Mouse (Mus musculus) gastrocnemius, postnatal 10 days (tissue): ENCODE measurements around the gene Ubxn6. TPM values are rescaled to one million over a fixed set of nuclear protein-coding genes. Genes with fewer than 3 reads are reported as not detected.
A peak's percentile ranks its signal among the peaks of the same experiment; 100 is the strongest.
"Not testable (repeated sequence)": the region's sequence is repeated elsewhere in the genome, so short reads cannot be mapped to it uniquely, and the experiment has no call there.

Source experiments
- DNase-seq: peaks from one replicate; pipeline ENCODE4 v3.0.0; 2021; ENCODE audit warnings: mixed read lengths
- long read RNA-seq, 2 experiments: library from polyadenylated mRNA; stranded (forward); transcript quantifications; one replicate each; pipeline ENCODE4 v2.0.0; 2021
- total RNA-seq, 2 experiments: library from RNA; stranded (reverse); gene quantifications; 2 replicates each; pipeline ENCODE4 v1.2.3; 2021

Ubxn6 gene
- 10 to 100 TPM; 37.8 to 39.0 TPM for total RNA-seq
- long read RNA-seq, experiment 1, transcript Ubxn6-201 (11 exons, 2,949 nt), result major isoform, 82 of 88 reads
- long read RNA-seq, experiment 1, partial matches to known transcripts, result 1 of 88 reads
- long read RNA-seq, experiment 1, other reads (novel, unspliced or antisense), result 5 of 88 reads
- long read RNA-seq, experiment 2, transcript Ubxn6-201 (11 exons, 2,949 nt), result major isoform, 81 of 87 reads
- long read RNA-seq, experiment 2, partial matches to known transcripts, result 2 of 87 reads
- long read RNA-seq, experiment 2, other reads (novel, unspliced or antisense), result 4 of 87 reads

DNA sequence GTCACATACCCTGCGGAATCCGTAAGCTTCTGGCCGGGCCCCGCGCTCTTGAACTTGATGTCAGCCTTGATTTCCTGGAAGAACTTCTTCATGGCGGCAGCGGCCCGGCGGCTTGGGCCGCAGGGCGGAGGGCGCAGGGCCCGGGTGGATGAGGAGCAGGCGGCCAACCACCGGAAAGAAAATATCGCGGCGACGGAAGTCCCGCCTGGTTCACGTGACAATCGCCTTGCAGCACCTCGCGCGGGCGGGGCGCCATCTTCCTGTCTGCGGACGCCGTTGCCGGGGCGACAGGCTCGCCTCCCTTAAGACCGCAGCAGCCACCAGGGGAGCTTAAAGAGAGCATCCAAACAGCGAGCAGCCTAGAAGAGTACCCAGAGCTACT lies at the start of gene Ubxn6:
Gene Ubxn6 (minus strand): TSS at position 202 of the 382 bp plus-strand sequence.
- DNase-seq, result peak; percentile 99

GRCm38 (mm10) chr17:56123681-56124340 lies 49.0 kb upstream of the Ubxn6 start:
- DNase-seq, result no peak

- DNase-seq, result no peak
These were observed 48.3 kb upstream of the Ubxn6 start for GRCm38 (mm10) chr17:56123161-56123560.

DNA sequence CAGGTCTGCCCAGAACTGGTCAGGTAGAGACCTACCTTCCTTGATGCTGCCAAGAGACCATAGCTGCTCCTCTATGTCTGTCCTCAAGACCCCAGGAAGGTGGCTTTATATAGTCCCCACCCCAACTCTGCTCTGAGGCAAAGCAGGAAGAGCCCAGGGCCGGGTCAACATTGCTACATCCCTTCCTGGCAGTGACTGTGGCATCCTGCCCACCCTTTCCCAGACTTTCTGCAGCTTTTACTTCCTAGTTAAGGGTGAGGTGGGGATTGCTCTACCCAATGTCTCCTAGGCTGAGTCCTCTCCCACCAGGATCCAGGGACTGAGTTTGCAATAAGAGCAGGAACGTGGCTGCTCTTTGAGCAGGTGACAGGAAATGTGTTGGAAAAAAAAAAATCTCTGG lies 47.0 kb upstream of the Ubxn6 start, which contains the start of gene Lrg1:
Gene Lrg1 (minus strand): TSS at position 176 of the 400 bp plus-strand sequence.
- DNase-seq, result no peak

DNA sequence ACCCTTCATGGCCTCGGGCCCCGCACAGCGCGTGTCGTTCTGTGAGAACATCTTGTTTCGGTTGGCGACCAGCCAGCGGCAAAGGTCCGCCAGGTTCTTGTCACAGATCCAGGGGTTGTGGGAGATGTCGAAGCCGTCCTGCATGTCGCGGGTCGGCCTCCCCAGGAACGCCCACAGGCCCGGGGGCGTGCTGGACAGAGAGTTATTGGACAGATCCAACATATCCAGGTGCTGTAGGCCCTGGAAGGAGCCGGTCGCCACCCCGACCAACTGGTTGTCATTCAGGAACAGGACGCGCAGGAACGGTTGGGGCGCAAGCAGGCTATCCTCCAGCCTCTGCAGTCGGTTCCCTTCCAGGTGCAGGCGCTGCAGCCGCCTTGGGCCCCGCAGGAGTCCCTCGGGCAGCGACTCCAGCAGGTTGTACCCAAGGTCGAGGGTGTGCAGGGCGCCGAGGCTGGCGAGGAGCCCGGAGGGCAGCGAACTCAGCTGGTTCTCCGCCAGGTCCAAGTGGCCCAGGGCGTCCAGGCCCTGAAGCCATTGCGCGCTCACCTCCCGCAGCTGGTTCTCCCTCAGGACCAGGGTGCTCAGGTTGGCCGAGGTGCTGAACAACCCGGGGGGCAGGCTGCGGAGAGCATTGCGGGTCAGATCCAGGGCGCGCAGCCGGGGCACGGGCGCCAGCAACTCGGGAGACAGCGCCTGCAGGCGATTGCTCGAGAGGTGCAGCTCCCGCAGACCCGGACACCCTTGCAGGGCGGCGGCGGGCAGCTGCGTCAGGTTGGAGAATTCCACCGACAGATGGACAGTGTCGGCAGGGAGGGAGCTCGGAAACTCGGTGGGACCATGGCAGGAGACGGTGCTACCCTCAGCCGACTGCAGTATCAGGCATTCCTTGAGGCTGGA lies 45.4 kb upstream of the Ubxn6 start:
- no peak for DNase-seq

DNA sequence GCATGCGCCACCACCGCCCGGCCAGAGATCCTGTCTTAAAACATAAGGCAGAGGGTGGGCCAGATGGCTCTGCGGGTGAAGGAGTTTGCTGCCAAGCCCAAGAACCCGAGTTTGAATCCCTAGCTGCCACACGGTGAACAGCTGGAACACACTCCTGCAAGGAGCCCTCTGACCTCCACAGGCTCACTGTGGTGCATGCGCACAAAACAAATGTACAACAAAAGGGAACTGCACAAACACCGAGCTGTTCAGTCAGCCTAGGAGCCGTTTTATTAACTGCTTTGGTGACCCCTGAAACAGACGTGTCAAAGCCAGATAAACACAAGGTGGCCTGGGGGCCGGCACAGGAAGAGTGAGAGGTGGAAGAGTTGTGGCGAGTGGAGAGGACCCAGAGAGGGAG lies 44.6 kb upstream of the Ubxn6 start:
- no peak for DNase-seq

DNA sequence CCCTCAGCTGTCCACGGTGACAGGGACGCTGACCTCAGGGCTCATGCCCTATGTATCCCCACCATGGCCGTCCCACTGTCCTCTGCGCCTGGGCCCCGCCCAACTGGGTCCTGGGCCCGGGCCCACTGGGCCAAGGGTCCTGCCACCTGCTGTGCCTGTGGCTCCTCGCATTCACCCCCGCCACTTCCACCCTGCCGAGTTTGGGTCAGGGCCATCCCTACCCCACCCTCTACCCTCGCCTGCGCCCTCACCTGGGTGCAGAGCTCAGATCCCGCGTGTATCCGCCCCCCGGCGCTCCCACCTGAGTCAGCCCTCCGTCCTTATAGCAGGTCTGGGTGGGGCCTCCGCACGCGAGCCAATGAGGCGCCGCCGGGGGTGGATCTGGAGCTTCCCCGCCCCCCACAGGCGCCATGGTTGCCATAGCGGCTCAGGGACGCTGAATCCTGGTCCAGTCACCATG lies 42.5 kb upstream of the Ubxn6 start, which contains the start of gene Plin5:
Gene Plin5 (minus strand): TSS at position 346 of the 460 bp plus-strand sequence.
- DNase-seq, result peak; percentile 71

- no peak for DNase-seq
These were observed 41.4 kb upstream of the Ubxn6 start for GRCm38 (mm10) chr17:56116193-56116592.

DNA sequence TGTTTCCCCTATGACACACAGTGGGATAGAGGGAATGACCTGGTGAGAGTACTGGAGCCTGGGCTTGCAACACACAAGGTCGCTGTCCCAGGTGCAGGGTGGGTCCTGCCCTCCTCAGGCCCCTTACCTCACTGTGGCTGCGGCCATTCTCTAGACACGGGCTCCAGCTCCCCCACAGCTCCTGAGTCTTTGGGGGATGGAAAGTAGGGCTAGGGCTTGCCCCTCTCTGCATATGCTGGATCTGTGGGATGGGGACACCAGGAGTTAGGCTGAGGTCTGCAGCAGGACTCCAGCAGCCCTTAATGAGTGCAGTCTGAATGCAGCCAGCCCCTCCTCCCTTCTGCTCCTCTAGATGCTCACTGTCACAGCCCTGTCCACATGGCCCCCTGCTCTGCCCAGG lies 37.9 kb upstream of the Ubxn6 start:
- no peak for DNase-seq

DNA sequence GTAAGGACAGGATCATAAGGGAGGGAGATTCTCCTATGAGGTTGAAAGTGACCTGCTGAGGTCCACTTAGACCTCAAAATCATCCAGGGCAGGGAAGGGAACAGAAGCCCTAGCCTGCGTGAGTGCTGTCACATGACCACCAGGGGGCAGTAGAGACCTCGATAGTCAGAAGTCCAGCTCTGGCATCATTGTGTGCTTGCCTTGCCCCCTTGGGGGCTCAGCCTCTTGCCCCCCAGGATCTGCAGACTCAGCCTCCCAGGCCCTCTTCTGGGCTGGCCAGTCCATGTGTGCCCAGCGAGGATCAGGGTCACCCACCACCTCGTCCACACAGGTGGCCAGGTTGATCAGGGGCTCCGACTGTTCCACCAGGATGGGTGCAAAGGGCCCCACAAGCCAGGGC lies 37.0 kb upstream of the Ubxn6 start:
- peak; percentile 73 for DNase-seq

DNA sequence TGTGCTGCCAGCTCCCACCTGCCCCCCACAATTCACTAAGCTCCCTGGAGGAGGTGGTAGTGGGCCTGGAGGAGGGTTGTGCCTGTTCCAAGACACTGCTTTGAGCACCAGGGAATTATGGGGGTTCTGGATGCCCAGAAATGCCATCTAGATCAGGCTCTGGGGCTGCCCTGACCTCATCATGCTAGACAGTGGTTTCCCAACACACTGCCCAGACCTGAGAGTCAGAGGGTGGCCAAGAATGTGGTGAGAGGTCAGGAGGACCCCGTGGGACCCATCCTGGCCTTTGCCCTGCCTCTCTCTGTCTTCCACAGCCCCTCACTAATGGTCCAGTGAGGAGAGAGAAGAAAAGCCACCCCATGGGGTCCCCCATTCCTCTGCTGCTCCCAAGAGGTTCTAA lies 36.2 kb upstream of the Ubxn6 start:
- no peak for DNase-seq

GRCm38 (mm10) chr17:56110571-56110970 lies 35.7 kb upstream of the Ubxn6 start:
- no peak for DNase-seq

- peak; percentile 66 for DNase-seq
These were observed 34.6 kb upstream of the Ubxn6 start, which contains the start of gene Plin4 for GRCm38 (mm10) chr17:56109219-56110051. Gene Plin4, minus strand, starts transcription at chr17:56109803.

DNA sequence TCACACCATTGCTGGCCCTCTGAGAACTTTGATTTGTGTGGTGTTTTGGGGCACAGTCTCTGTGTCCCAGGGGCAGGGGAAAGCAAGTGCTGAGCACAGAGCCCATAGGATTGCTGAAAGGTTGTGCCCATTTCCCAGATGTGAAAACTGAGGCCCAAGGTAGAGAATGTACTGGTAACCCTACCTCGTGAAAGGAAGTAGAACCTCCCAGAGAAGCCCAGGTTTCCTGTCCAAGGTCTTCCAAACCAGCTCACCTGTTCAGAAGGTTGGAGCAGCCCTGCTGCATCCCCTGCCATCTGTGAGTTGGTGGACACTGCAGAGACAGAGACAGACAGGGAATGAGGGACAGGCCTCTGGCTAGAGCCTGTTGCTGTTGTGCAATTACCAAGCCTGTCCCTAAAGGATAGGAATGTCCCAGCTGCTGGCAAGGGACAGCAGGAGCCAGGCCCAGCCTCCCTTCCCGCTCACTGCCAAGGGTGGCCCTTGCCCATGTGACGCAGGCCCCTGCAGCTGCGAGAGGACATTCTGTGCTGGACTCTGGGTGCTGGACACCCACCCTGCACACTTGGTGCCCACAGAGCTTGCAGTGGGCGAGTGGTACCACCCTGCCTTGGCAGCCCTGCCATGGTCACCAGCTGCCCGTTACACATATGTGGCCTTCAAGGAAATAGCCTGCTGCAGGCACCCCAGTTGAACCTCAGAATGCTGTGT lies 33.7 kb upstream of the Ubxn6 start:
- DNase-seq, result peak; percentile 74

DNA sequence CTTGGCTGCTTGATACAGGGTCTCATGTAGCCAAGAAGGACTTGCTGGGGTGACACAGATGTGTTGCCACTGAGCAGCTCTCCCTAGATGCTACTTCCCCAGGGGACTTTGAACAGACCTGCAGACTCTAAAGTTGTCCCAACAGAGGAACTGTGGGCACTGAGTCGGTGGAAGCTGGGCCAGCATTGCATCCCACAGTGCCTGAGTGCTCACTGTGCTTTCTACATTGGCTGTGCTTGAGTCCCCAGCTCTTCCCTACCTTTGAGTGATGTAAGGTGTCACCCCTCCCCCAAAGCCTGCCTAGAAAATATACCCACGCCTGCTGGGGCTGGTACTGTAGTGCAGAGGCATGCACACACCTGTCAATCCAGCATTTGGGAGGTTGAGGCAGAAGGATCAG lies 32.9 kb upstream of the Ubxn6 start:
- no peak for DNase-seq

DNA sequence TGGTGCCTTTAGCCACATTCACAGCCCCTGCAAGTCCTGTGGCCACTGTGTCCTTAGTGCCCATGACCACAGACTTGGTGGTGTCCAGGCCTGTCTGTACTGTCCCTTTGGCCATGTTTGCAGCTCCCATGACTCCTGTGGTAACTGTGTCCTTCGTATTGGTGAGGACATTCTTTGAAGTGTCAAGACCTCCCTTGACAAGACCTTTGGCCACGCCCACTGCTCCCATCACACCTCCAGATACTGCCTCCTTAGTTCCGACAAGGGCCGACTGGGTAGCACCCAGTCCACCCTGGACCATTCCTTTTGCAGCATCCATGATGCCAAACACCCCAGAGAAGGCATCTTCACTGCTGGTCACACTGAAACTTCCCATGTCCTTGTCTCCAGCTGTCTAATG lies 32.2 kb upstream of the Ubxn6 start:
- DNase-seq, result no peak

- DNase-seq, result not testable (repeated sequence)
These were observed 31.6 kb upstream of the Ubxn6 start for GRCm38 (mm10) chr17:56106436-56106835.

- DNase-seq, result not testable (repeated sequence)
These were observed 30.0 kb upstream of the Ubxn6 start for GRCm38 (mm10) chr17:56104821-56105220.

- DNase-seq, result no peak
These were observed 28.8 kb upstream of the Ubxn6 start for GRCm38 (mm10) chr17:56103465-56104285.

GRCm38 (mm10) chr17:56102927-56103326 lies 28.1 kb upstream of the Ubxn6 start:
- DNase-seq, result no peak
